Mouse (Mus musculus): ENCODE data around the gene Neu3.
A peak's percentile ranks its signal among the peaks of the same experiment; 100 is the strongest.
"Not testable (repeated sequence)": the region's sequence is repeated elsewhere in the genome, so short reads cannot be mapped to it uniquely, and the experiment has no call there.

Neu3 gene

GRCm38 (mm10) chr7:99833846-99834222, 5.6 kb upstream of the Neu3 start:
- DNase-seq = no peak

GRCm38 (mm10) chr7:99833115-99833845, 5.1 kb upstream of the Neu3 start:
- no peak for DNase-seq

GRCm38 (mm10) chr7:99826096-99826495, 2.1 kb downstream of the Neu3 start:
- no peak for DNase-seq

GRCm38 (mm10) chr7:99825511-99825910, 2.7 kb downstream of the Neu3 start:
- DNase-seq = no peak

DNA sequence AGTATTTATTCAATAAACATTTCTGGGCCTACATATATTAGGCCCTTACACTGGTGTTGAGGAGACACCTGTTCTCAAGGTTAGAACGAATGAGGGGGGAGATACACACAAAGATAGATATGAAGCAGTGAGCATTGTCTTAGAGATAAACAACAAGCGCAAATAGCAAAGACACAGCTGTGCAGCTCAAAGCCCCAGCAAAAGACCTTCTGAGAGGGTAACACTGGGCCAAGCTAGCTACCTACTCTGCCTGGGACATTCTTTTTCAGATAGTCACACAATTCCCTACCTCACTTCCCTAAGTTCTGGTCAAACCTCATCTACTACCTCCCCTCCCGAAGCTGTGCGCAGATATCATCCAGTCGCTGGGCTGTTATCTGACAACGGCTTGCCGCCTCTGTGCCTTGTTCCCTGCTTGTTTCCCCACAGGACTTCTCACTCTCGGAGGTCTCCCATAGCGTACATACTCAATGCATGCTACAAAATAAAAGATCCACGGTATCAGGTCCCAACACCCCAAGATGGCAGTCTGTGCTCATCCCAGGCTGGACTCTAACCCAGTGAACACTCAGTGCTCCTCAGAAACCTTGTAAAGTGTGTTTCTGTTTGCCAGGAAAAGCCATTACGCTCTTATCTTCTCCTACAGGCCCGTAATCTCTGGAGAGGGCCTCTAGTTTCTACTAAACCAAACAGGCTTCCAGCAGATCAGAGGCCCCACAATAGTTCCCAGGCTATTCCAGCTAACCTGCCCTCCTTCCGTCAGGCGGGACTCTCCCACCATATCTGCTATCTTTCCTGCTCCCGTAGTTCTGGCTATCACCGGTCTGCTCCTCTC, 3.4 kb downstream of the Neu3 start:
- DNase-seq = peak in 1 of 2 experiments; percentile 35

DNA sequence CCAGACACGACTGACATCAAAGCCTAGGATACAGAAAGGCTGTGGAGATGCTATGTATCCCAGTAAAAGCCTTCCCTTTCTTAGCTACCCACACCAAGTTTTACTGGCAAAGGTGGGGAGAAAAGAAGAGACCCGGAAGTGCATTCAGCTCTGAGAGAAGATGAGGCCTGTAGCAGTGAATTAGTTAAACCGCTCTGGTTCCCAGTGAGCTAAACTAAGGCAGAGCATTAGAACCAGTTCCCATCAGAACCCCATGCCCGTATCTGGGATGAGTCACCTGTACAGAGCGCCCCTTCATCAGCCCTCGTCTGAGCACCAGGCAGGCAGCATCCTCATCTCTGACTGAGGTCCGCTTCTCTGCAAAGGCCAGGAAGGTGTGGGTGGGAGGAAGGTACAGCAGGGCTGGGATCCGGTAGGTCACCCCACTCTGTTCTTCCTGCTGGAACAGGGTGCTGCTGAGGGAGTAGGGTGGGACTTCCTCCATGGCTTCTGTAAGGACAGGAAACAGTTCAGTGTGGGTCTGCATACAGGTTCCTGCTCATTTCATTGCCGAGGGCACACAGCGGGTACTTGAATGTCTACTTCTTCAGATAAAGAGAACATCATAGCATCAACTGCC, 5.1 kb downstream of the Neu3 start:
- DNase-seq = peak in 1 of 2 experiments; percentile 38

DNA sequence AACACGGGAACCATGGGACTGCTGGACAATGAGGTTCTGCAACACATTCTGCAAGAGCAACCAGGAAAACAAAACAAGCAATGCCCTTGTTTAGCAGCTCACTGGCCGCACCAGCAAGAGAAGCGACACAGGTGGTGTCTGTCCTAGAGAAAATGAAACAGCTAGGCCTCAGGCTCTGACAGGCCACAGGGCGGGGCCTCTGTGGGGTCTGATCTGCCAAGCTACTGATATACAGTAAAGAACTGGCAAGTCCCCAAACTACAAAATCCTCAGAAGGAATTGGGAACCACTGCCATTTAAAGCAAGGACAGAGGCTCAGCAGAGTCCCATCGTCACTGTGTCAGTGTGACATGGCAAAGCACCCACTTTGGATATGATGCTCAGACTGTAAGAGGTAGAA, 5.8 kb downstream of the Neu3 start:
- DNase-seq = no peak

- no peak for DNase-seq
These were observed 6.3 kb downstream of the Neu3 start for GRCm38 (mm10) chr7:99821953-99822352.

GRCm38 (mm10) chr7:99818181-99818725, 10.0 kb downstream of the Neu3 start:
- DNase-seq = peak; percentile 58 to 79

- peak in 1 of 2 experiments; percentile 50 for DNase-seq
These were observed 14.8 kb downstream of the Neu3 start for GRCm38 (mm10) chr7:99813394-99813793.

GRCm38 (mm10) chr7:99811661-99812060, 16.6 kb downstream of the Neu3 start:
- no peak for DNase-seq

DNA sequence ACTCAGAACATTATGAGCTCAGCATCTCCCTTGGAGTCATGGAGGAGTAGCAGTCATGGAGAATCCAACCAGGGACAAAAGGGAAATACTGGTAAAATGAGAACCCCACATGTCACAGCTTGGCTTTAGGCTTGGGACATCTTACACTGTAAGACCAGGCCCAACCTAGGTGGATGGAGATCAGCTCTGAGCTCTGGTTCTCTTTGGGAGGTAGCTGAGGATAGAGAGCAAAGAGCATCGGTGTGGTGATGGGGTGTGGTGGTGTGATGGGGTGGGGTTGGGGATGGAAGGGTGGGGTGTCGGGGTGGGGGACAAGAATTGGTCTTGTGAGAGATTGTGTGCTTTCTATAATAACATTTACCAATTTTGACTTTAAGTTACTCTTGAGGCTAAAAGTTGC, 17.4 kb downstream of the Neu3 start:
- DNase-seq = no peak

GRCm38 (mm10) chr7:99807043-99807442, 21.2 kb downstream of the Neu3 start:
- not testable (repeated sequence) for DNase-seq

DNA sequence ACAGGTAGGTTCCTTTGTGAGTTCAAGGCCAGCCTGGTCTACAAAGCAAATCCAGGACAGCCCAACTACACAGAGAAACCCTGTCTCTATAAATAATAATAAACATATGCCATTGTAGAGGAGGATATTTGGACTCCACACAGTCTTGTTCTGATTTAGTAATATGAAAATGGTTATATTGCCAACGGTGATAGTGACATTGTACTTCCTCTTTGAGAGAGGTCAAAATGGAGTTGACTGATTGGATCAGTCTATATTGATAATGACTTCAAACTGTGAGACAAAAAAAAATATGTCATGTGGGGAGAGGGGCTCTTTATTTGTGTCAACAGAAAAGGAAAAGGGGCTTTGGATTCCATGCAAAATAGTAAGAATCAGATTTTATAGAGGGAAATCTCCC, 22.9 kb downstream of the Neu3 start:
- DNase-seq = no peak

- DNase-seq = not testable (repeated sequence)
These were observed 24.2 kb downstream of the Neu3 start for GRCm38 (mm10) chr7:99804033-99804432.

DNA sequence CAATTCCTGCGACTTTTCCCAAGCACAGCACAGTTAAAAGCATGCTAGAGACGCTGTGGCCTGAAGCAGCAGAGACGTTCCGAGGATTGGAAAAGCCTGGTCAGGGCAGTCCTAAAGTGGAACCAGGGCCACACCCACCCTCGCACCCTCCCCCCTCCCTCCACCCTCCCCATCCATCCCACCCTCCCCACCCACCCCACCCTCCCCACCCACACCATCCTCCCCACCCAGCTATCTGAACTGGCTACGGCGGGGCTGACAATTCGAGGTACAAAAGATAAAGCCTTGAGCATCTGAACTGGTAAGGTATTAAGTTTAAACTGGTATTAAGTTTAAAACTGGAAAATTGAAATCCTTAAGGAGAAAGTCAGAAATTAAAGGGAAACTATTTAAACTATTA, 24.7 kb downstream of the Neu3 start:
- DNase-seq = no peak

GRCm38 (mm10) chr7:99799118-99799517, 29.1 kb downstream of the Neu3 start:
- no peak for DNase-seq

DNA sequence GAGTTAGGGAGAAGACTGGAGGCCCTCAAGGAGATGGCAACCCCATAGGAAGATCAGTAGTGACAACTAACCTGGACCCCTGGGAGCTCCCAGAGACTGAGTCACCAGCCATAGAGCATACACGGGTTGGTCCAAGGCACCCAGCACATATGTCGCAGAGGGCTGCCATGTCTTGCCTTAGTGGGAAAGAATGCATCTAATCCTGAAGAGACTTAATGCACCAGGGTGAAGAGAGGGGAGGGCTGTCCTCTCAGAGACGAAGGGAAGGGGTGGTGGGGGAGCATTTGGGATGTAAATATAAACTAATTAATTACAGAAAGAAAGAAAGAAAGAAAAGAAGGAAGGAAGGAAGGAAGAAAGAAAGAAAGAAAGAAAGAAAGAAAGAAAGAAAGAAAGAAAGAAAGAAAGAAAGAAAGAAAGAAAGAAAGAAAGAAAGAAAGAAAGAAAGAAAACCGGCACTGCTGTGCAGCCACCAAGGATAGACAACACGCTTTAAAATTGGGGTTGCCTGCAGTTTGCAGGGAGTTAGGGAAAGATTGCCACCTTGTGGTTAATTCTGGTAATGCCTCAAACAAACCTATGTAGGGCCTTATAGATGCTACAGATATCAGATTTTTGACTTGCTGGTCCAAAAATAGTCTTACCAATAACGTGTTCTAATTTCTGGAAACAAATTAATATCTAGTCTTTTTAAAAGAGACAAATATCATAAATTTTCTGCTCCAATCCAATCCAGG, 30.1 kb downstream of the Neu3 start:
- no peak for DNase-seq

DNA sequence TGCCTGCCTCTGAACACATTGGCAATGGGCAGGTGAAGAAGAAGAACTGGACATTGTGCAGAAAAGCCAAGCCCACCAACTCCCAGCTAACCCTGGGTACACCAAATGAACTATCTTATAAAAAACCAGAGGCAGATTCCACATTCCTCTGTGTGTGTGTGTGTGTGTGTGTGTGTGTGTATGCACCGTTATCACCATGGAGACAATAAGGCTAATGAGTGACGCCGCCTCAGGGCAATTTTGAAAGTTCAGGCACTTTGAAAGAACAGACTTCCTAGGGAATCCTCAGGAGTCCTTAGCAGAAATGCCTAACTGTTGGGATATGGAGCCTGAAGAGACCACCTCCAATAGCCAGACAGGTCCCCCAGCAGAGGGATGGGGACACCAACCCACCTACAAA, 31.0 kb downstream of the Neu3 start:
- no peak for DNase-seq

GRCm38 (mm10) chr7:99796471-99796870, 31.7 kb downstream of the Neu3 start:
- no peak for DNase-seq

- peak in 1 of 2 experiments; percentile 62 for DNase-seq
These were observed 32.8 kb downstream of the Neu3 start for GRCm38 (mm10) chr7:99795192-99795981.

DNA sequence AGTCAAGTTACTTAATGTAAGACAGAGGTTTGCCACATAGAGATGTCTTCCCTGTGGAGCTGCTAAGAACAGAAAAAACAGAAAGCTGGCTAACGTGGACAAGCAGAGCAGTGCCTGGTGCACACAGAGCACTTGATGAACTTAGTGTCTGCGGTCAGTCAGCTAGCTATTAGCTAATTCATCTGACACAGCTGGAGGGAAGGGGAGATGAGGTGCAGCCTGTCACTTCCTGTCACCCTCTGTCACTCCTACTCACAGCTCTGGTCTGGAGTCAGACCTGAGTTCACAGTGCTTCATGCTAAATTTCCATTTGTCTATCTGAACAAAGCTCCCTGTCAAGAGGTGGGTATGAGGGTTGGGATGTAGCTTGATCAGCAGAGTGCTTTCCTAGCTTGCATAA, 34.1 kb downstream of the Neu3 start:
- no peak for DNase-seq
